Mouse (Mus musculus): ENCODE results near the gene Dgka. TPM values are rescaled to one million over a fixed set of nuclear protein-coding genes. Genes with fewer than 3 reads are reported as not detected.
A peak's percentile ranks its signal among the peaks of the same experiment; 100 is the strongest.

The Dgka gene
- polyA plus RNA-seq, 1 experiment from 2014 or later: 26.4 TPM

DNA sequence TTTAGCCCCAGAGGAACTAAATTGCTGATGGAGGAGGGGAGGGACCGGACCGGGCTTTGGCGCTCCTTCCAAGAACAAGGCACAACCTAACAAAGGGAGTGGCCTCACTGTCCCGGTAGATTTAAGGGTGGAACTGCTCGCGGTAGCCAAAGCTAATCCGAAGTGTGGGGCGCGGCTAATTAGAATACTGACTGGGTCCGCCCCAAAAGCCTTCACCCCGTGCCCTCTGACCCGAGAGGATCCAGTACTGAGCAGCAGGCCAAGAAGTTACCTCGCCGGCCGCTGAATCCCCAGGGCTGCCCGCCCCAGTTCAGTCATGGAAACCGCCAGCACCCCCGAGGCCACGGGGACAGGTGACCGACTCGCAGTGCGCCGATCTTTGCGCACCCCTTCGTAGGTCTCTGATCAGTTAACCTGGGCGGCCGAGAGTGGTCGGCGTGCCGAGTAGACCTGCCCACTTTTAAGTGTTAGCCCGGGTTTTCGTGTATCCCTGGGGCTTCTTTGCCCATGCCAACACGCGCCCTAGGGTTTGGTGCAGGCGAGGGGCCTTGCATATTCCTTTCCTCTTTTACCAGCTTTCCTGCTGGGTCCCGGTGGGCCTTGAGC lies 3.1 kb upstream of the Dgka start, which contains the start of gene Pym1:
TSS of gene Pym1 (plus strand) at position 244 of the 606 bp plus-strand sequence.
- Histone ChIP-seq H3K9me3 (no peaks in the 10 kb centered on the region), H3K4me2 (peak within 1 kb of the TSS; percentile 83), H3K4me1 (peaks cover 32% of the 10 kb centered on the region), H3K27ac (peak within 1 kb of the TSS; percentile 97), H3K27me3 (no peaks in the 10 kb centered on the region), H3K9ac (peak within 1 kb of the TSS; percentile 72), H3K4me3 (peak within 1 kb of the TSS; percentile 78), H3K36me3 (peaks cover 4% of the 10 kb centered on the region; the same call in 1 of the 2 replicates)
- under 1% methylated on average over 36 of the region's 36 CpGs for WGBS
- ATAC-seq (ENCODE audit: insufficient number of reproducible peaks, low FRiP score, low TSS enrichment, low read depth): peak; percentile 17

DNA sequence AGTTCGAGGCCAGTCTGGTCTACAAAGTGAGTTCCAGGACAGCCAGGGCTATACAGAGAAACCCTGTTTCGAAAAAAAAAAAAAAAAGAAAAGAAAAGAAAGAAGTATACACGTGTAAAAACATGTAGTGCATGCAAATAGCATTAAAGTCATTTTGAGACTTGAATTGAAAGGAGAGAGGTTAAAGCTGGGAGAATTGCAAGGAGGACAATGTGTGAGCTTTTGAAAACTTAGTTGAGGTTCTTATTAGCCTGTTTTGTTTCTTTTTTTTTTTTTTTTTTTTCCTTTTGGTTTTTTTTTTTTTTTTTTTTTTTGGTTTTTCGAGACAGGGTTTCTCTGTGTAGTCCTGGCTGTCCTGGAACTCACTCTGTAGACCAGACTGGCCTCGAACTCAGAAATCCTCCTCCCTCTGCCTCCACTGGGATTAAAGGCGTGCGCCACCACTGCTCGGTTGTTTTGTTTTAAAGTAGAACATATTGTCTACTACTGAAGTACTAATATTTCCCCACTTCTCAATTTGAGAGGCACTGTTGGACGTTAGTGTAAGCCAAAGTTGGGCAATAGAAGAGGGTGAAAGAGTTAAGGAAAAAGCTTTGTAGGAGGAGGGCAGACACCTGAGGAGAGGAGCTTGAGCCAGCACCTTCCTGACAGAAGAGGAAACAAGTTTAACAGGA lies 2.5 kb upstream of the Dgka start:
- Histone ChIP-seq H3K4me3 (peak overlapping the region; percentile 78), H3K9ac (peak overlapping the region; percentile 72), H3K27me3 (0 out of 2 replicates have a peak, but pooled peaks cover 4% of the 10 kb centered on the region), H3K27ac (peak overlapping the region; percentile 97), H3K9me3 (no peaks in the 10 kb centered on the region), H3K4me2 (peak overlapping the region; percentile 83), H3K4me1 (peaks cover 34% of the 10 kb centered on the region), H3K36me3 (no peaks in the 10 kb centered on the region)
- ATAC-seq (ENCODE audit: insufficient number of reproducible peaks, low FRiP score, low TSS enrichment, low read depth): no peak
- 29% methylated on average over 9 of the region's 9 CpGs for WGBS

DNA sequence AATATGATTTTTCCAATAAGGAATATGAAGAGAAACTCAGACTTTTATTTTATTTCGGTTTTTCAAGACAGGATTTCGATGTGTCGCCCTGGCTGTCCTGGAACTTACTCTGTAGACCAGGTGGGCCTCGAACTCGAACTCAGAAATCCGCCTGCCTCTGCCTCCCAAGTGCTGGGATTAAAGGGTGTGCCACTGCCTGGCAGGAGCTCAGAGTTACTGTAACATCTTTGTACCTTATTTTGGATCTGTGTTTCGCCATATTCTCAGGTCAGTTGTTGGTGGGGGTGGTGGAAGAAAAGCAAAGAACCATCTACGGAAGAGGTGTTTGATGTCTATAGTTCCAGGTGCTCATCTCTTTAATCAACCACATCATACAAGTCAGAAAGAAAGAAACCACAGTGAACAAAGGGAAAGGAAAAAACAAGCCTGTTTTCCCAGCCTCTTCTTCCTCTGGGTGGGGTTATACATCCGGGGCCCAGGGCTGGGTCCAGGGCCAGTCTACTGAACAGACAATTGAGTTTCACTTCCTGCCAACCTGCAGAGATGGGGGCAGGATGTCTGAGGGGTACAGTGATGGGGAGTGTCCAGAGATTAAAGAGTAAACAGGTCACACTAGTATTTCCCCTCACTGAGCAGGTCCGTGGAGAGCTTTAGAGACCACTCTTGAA lies 1.4 kb upstream of the Dgka start:
- Histone ChIP-seq H3K27ac (no peak overlapping the region), H3K36me3 (no peaks in the 10 kb centered on the region), H3K4me1 (peaks cover 34% of the 10 kb centered on the region), H3K4me2 (no peak overlapping the region), H3K9me3 (no peaks in the 10 kb centered on the region), H3K9ac (no peak overlapping the region), H3K4me3 (no peak overlapping the region), H3K27me3 (0 out of 2 replicates have a peak, but pooled peaks cover 4% of the 10 kb centered on the region)
- ATAC-seq (ENCODE audit: insufficient number of reproducible peaks, low FRiP score, low TSS enrichment, low read depth): no peak
- 90% methylated on average over 10 of the region's 10 CpGs for WGBS

DNA sequence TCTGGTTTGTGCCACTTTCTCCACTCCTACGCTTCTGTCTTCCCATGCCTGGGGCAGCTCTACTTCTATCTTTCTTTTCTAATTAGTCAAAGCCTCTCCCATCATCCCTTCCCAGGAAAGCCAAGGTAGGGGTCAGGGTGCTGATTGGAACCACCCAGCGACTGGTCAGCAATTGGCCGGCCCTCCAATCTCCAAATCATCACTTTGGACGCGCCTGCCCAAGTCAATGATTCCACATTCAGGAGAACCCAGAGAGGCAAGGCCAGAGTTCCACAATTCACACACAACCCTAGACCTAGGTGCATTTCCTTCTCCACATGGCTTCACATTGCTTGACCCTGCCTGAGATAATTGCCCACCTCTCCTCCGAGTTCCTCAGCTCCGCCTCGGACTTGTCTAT lies 444 bp downstream of the Dgka start:
- 0 out of 2 replicates have a peak, but pooled peaks cover 4% of the 10 kb centered on the region for H3K27me3 ChIP-seq
- H3K36me3 ChIP-seq: no peaks in the 10 kb centered on the region
- peak overlapping the region; percentile 79 for H3K27ac ChIP-seq
- peaks cover 26% of the 10 kb centered on the region for H3K4me1 ChIP-seq
- peak overlapping the region; percentile 63 for H3K4me2 ChIP-seq
- H3K9ac ChIP-seq: peak overlapping the region; percentile 62
- WGBS: 22% methylated on average over 8 of the region's 8 CpGs
- ATAC-seq (ENCODE audit: insufficient number of reproducible peaks, low FRiP score, low TSS enrichment, low read depth): no peak
- peak overlapping the region; percentile 66 for H3K4me3 ChIP-seq
- no peaks in the 10 kb centered on the region for H3K9me3 ChIP-seq

DNA sequence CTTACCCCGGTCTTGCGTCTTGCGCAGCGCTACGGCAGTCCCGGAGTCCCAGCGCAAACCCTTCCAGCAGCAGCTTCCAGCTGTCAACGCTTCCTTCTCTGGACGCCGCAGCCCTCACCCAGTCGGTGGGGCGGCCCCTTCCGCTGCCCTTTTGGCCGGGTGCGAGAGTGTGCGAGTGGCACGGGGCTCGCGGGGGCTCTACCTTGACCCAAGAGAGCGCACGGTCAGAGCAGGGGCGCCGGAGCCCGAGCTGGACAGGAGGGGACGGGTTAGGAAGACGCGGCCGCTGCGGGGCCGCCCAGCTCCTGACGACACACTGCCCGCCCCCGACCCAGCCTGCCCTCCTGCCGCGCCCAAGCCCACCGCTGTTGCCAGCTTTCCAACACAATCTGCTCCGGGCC lies 864 bp downstream of the Dgka start:
- Histone ChIP-seq H3K27me3 (0 out of 2 replicates have a peak, but pooled peaks cover 4% of the 10 kb centered on the region), H3K4me1 (peaks cover 24% of the 10 kb centered on the region), H3K4me3 (peak overlapping the region; percentile 66), H3K36me3 (no peaks in the 10 kb centered on the region), H3K9me3 (no peaks in the 10 kb centered on the region), H3K27ac (peak overlapping the region; percentile 79), H3K9ac (peak overlapping the region; percentile 62), H3K4me2 (peak overlapping the region; percentile 63)
- ATAC-seq (ENCODE audit: insufficient number of reproducible peaks, low FRiP score, low TSS enrichment, low read depth): peak; percentile 64; the same call in 1 of the 2 replicates
- under 1% methylated on average over 34 of the region's 37 CpGs for WGBS

DNA sequence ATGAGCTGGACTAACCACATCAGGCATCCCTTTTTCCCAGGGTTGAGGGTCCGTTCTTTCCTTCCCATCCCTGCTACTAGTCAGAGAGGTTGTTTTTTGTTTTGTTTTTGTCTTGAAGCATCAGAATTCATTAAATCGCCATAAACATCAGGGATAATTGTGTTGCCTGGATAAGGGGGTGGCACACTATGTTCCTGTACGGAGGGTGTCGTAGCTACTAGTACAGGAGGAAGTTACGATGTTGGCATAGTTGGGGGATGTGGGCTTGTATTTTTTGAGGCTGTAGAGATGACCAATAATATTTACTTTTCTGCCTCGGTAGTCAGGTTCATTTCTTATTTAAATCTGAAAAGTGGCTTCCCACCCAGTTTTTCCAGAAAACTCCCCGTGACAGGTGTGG lies 1.4 kb downstream of the Dgka start:
- WGBS: 5% methylated on average over 7 of the region's 7 CpGs
- no peak for ATAC-seq (ENCODE audit: insufficient number of reproducible peaks, low FRiP score, low TSS enrichment, low read depth)

DNA sequence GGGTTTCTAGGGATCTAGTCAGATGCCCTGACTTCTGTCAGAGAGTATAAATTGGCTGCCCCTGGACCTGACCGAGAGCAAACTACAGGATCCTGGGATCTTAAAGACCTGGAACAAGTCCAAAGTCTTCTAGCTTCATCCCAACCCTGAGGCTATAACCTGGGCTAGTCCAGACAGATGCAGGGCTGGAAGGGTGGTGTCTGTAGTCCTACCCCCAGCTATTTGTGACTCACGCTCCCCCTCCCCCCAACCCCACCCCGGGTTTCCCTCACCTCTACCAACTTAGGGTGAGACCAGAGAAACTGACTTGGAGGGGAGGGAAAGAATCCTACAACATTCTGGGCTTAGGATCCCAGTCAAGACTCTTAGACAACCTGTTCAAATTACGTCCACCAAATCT lies 2.0 kb downstream of the Dgka start:
- no peaks in the 10 kb centered on the region for H3K9me3 ChIP-seq
- 0 out of 2 replicates have a peak, but pooled peaks cover 4% of the 10 kb centered on the region for H3K27me3 ChIP-seq
- peaks cover 26% of the 10 kb centered on the region for H3K4me1 ChIP-seq
- peak overlapping the region; percentile 66 for H3K4me3 ChIP-seq
- 0 out of 2 replicates have a peak overlapping the region, but pooled peaks have one; percentile 8 for H3K9ac ChIP-seq
- H3K36me3 ChIP-seq: no peaks in the 10 kb centered on the region
- H3K4me2 ChIP-seq: peak overlapping the region; percentile 63
- WGBS: 28% methylated on average over 4 of the region's 4 CpGs
- ATAC-seq (ENCODE audit: insufficient number of reproducible peaks, low FRiP score, low TSS enrichment, low read depth): no peak
- H3K27ac ChIP-seq: peak overlapping the region; percentile 33; the same call in 1 of the 2 replicates

More for the DNA sequence above, 1.4 kb downstream of the Dgka start:
- H3K36me3 ChIP-seq: no peaks in the 10 kb centered on the region
- peak overlapping the region; percentile 63 for H3K4me2 ChIP-seq
- H3K27me3 ChIP-seq: 0 out of 2 replicates have a peak, but pooled peaks cover 4% of the 10 kb centered on the region
- H3K9me3 ChIP-seq: no peaks in the 10 kb centered on the region
- peaks cover 24% of the 10 kb centered on the region for H3K4me1 ChIP-seq
- H3K27ac ChIP-seq: peak overlapping the region; percentile 79; the same call in 1 of the 2 replicates
- H3K9ac ChIP-seq: peak overlapping the region; percentile 62
- H3K4me3 ChIP-seq: peak overlapping the region; percentile 66

DNA sequence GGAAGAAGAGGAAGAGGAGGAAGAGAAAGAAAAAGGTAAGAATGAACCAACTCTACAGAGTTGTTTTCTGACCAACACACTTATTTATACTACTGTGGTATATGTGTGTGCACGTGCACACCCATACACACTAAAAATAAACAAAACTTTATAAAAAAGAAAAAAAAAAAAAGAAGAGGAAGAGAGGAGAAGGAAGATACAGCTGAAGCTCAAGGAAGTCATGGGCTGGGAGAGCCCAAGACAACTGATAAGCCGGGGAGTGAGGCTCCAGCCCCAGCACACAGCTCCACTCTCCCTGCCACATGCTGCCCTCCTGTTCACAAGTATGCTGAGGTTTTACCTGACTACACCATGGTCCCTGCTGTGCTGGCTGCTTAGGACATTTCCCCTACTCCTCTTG lies 4.4 kb downstream of the Dgka start:
- Histone ChIP-seq H3K9me3 (no peaks in the 10 kb centered on the region), H3K27ac (no peak overlapping the region), H3K27me3 (0 out of 2 replicates have a peak, but pooled peaks cover 4% of the 10 kb centered on the region), H3K4me2 (no peak overlapping the region), H3K36me3 (no peaks in the 10 kb centered on the region), H3K4me3 (no peak overlapping the region), H3K4me1 (peaks cover 27% of the 10 kb centered on the region), H3K9ac (no peak overlapping the region)
- 65% methylated on average over 2 of the region's 2 CpGs for WGBS
- ATAC-seq (ENCODE audit: insufficient number of reproducible peaks, low FRiP score, low TSS enrichment, low read depth): no peak

DNA sequence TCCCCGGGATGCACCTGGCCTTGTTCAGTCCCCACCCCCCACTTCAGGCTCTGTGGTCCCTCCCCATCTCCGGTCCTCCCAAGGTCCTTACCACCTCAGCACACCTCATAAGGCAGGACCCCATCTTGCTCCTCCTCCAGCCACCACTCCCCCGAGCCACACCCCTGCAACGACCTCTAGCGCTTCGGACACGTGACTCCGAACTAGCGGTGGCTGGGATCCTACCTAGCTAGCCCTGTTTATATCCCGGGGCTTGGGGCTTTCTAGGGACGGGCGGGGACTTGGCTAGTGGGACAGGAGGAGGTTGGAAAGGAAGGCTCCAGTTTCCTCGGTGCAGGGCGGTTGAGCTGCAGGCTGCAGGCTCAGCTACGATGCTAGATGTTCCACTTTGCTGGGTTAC lies 7.2 kb downstream of the Dgka start:
- H3K4me2 ChIP-seq: peak overlapping the region; percentile 24; the same call in 1 of the 2 replicates
- no peak overlapping the region for H3K27ac ChIP-seq
- no peak overlapping the region for H3K4me3 ChIP-seq
- 4% methylated on average over 15 of the region's 15 CpGs for WGBS
- H3K9ac ChIP-seq: no peak overlapping the region
- H3K36me3 ChIP-seq: peaks cover 13% of the 10 kb centered on the region
- peaks cover 6% of the 10 kb centered on the region for H3K4me1 ChIP-seq
- H3K27me3 ChIP-seq: 0 out of 2 replicates have a peak, but pooled peaks cover 3% of the 10 kb centered on the region
- ATAC-seq (ENCODE audit: insufficient number of reproducible peaks, low FRiP score, low TSS enrichment, low read depth): no peak
- no peaks in the 10 kb centered on the region for H3K9me3 ChIP-seq

DNA sequence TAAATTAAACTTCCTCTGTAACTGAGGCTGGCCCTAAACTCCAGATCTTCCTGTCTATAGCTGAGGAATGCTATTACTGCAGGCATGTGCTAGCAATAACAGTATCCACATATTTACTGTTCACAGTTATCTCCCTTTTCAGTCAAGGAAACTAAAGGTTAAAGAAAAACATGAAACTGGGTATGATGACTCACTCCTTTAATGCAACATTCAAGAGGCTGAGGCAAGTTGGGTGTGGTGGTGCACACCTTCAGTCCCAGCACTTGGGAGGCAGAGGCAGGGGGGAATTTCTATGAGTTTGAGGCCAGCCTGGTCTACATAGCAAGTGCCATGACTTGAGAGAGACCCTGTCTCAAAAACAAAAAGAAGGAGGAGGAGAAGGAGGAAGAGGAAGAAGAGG lies 12.7 kb downstream of the Dgka start:
- Histone ChIP-seq H3K4me1 (peaks cover 3% of the 10 kb centered on the region; the same call in 1 of the 2 replicates), H3K9me3 (no peaks in the 10 kb centered on the region), H3K4me3 (no peak overlapping the region), H3K27me3 (no peaks in the 10 kb centered on the region), H3K27ac (no peak overlapping the region), H3K4me2 (no peak overlapping the region), H3K9ac (no peak overlapping the region), H3K36me3 (peaks cover 35% of the 10 kb centered on the region)
- ATAC-seq (ENCODE audit: insufficient number of reproducible peaks, low FRiP score, low TSS enrichment, low read depth): no peak

DNA sequence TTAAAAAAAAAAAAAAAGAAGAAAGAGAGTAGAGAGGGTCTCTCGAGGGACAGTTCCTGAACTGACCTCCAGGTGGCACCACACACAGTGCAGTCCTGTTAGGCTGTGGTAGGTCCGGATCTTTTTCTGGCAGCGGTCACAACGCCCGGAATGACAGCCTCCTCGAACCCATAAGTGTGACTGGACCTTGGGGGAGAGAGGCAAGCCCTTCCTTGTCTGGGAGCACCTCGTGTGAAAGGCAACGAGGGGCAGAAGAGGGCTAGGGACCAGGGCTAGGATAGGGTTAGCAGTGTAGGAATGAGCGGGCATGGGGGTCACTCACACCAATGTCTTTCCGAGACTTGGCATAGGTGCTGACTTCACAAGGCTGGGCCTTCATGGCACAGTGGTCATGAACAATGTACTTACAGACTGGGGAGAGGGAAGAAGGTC lies 13.6 kb downstream of the Dgka start:
- no peaks in the 10 kb centered on the region for H3K9me3 ChIP-seq
- H3K36me3 ChIP-seq: peaks cover 37% of the 10 kb centered on the region
- H3K27ac ChIP-seq: no peak overlapping the region
- 20% methylated on average over 10 of the region's 10 CpGs for WGBS
- no peak overlapping the region for H3K9ac ChIP-seq
- no peak for ATAC-seq (ENCODE audit: insufficient number of reproducible peaks, low FRiP score, low TSS enrichment, low read depth)
- H3K4me3 ChIP-seq: no peak overlapping the region
- peaks cover 3% of the 10 kb centered on the region; the same call in 1 of the 2 replicates for H3K4me1 ChIP-seq
- no peaks in the 10 kb centered on the region for H3K27me3 ChIP-seq
- no peak overlapping the region for H3K4me2 ChIP-seq
